Mouse (Mus musculus) megakaryocyte, embryonic 14.5 days (primary cell): Measurements from ENCODE around the gene Fgfr2.

Experiments
- FLI1 ChIP-seq: IDR thresholded peaks from 2 replicates; pipeline ENCODE4 v1.6.1; 2012; ENCODE audit warnings: low read length, inconsistent platforms, mixed read lengths
- GATA1 ChIP-seq: IDR thresholded peaks from 3 replicates; pipeline ENCODE4 v1.6.1; 2012; ENCODE audit warnings: mixed read lengths, low read length, inconsistent platforms, borderline replicate concordance

DNA sequence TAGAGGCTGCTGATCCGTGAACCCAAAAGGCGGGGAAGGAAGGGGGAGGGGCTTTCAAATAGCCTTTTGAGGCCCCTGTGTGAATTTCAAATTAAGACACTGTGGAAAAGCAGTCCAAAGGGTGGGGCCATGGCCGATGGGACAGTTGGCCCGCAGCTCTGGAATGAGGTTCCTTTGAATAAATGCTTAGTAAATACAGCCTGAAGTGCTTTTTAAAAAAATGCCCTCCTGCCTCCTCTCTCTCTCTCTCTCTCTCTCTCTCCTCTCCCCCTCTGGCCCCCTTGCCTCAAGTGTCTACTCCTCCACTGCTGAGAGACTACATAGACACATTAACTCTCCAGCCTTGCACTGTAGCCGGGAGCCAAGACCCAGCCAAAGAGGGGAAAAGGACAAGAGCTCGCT, 2917.0 kb downstream of the Fgfr2 start:
- TF ChIP-seq GATA1: no peak
- TF ChIP-seq FLI1: no peak
